Mouse (Mus musculus): ENCODE measurements around the gene Lemd2.

DNA sequence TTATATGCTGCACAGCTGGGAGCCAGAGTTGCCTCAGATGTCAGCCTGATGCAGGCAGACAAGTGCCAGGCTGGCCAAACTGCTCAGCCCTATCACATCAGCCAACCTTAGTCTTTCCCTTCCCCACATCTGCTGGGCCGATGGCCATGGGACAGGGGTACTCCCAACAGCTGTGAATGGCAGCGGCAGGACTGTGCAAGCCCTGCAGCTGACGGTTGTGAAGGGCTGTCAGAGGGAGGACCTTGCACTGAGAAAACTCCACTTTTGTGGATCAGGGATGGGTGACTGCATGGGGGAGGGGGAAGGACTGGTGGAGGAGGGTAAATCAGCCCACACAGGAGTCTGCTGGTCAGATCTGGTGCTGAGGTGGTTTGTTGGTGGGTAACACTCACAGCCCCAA lies 22.4 kb upstream of the Lemd2 start:
- no peak for TF ChIP-seq CTCF (IDR thresholded peaks at IDR 0.05; ENCODE audit: low read depth, low read length)
- no peak for TF ChIP-seq POLR2A (IDR thresholded peaks at IDR 0.05; ENCODE audit: extremely low read depth, insufficient read depth, low read length)
